Mouse (Mus musculus) stomach, postnatal 0 days (tissue): ENCODE data around the gene Oprd1. TPM values are rescaled to one million over a fixed set of nuclear protein-coding genes. Genes with fewer than 3 reads are reported as not detected.

Source experiments
- ATAC-seq: fragments of 200-750 bp; cut with Nextera tagmentation; 2 replicates; pipeline ENCODE4 v1.8.0; 2017; ENCODE audit not compliant: low FRiP score, low TSS enrichment
- DNase-seq: peaks from one replicate; pipeline ENCODE4 v3.0.0-alpha.2; 2016; ENCODE audit warnings: low spot score
- H3K27ac ChIP-seq: fragments of 300-500 bp; sonication (generic); replicated peaks from 2 replicates; pipeline ENCODE4 v1.5.1; 2014; ENCODE audit warnings: mild to moderate bottlenecking, control low read depth
- H3K27me3 ChIP-seq: fragments of 300-500 bp; sonication (generic); 2 replicates; pipeline ENCODE4 v1.6.1; 2014; ENCODE audit warnings: low read length; ENCODE audit not compliant: control insufficient read depth, insufficient read depth
- H3K36me3 ChIP-seq: fragments of 300-500 bp; sonication (generic); 2 replicates; pipeline ENCODE4 v1.6.1; 2014; ENCODE audit warnings: low read length, mixed read lengths; ENCODE audit not compliant: control insufficient read depth, insufficient read depth
- H3K4me1 ChIP-seq: fragments of 300-500 bp; sonication (generic); replicated peaks from 2 replicates; pipeline ENCODE4 v1.6.1; 2014; ENCODE audit warnings: antibody characterized with exemption; ENCODE audit not compliant: control insufficient read depth, insufficient read depth
- H3K4me2 ChIP-seq: fragments of 300-500 bp; sonication (generic); replicated peaks from 2 replicates; pipeline ENCODE4 v1.6.1; 2014; ENCODE audit warnings: low read depth, mild to moderate bottlenecking, control low read depth, moderate library complexity
- H3K4me3 ChIP-seq: fragments of 300-500 bp; sonication (generic); 2 replicates; pipeline ENCODE4 v1.5.1; 2014; ENCODE audit warnings: low read depth, low read length, control low read depth
- H3K9ac ChIP-seq: fragments of 300-500 bp; sonication (generic); 2 replicates; pipeline ENCODE4 v1.6.1; 2014; ENCODE audit warnings: mild to moderate bottlenecking, low read length, control low read depth, mixed read lengths
- H3K9me3 ChIP-seq: fragments of 300-500 bp; sonication (generic); 2 replicates; pipeline ENCODE4 v1.6.1; 2016; ENCODE audit warnings: low read length; ENCODE audit not compliant: control insufficient read depth
- CTCF ChIP-seq: IDR thresholded peaks from 2 replicates; pipeline ENCODE4 v1.5.1; 2016; ENCODE audit warnings: antibody characterized with exemption, low read depth, mild to moderate bottlenecking, moderate library complexity
- EP300 ChIP-seq: optimal IDR thresholded peaks from 2 replicates; pipeline ENCODE3; 2016; ENCODE audit warnings: antibody characterized with exemption
- WGBS: fragments of 180-500 bp; shearing (Covaris S2); extraction: QIAGEN DNeasy Blood & Tissue Kit; methylation state at CpG from one replicate; pipeline ENCODE4 v1.1.7; 2014; 5-methylcytosine and 5-hydroxymethylcytosine counted together
- polyA plus RNA-seq: library from polyadenylated mRNA; unstranded; fragments of >200 nt; fragmentation: Nextera tagmentation; extraction: Ambion mirVana; gene quantifications from 2 replicates; pipeline ENCODE4 v1.2.1, GENCODE M21; 2015

Oprd1 gene
- polyA plus RNA-seq, 1 experiment from 2014 or later, result 0.04 TPM

- TF ChIP-seq EP300 (no peak), CTCF (no peak)
- H3K4me3 ChIP-seq, result no peak overlapping the region
- H3K27me3 ChIP-seq, result no peaks in the 10 kb centered on the region
- DNase-seq, result no peak
- no peaks in the 10 kb centered on the region for H3K36me3 ChIP-seq
- H3K4me1 ChIP-seq, result no peaks in the 10 kb centered on the region
- no peak for ATAC-seq
- 56% methylated on average over 7 of the region's 7 CpGs for WGBS
- no peak overlapping the region for H3K4me2 ChIP-seq
- H3K9ac ChIP-seq, result no peak overlapping the region
- no peaks in the 10 kb centered on the region for H3K9me3 ChIP-seq
- no peak overlapping the region for H3K27ac ChIP-seq
Observed at GRCm38 (mm10) chr4:132132297-132132696, 12.0 kb downstream of the Oprd1 start.

GRCm38 (mm10) chr4:132131790-132132189 is 12.5 kb downstream of the Oprd1 start:
- Histone ChIP-seq H3K9ac (no peak overlapping the region), H3K27ac (no peak overlapping the region), H3K4me1 (no peaks in the 10 kb centered on the region), H3K27me3 (no peaks in the 10 kb centered on the region), H3K9me3 (no peaks in the 10 kb centered on the region), H3K4me3 (no peak overlapping the region), H3K4me2 (no peak overlapping the region), H3K36me3 (no peaks in the 10 kb centered on the region)
- no peak for DNase-seq
- no peak for ATAC-seq
- WGBS, result 87% methylated on average over 7 of the region's 7 CpGs
- TF ChIP-seq CTCF (no peak), EP300 (no peak)

DNA sequence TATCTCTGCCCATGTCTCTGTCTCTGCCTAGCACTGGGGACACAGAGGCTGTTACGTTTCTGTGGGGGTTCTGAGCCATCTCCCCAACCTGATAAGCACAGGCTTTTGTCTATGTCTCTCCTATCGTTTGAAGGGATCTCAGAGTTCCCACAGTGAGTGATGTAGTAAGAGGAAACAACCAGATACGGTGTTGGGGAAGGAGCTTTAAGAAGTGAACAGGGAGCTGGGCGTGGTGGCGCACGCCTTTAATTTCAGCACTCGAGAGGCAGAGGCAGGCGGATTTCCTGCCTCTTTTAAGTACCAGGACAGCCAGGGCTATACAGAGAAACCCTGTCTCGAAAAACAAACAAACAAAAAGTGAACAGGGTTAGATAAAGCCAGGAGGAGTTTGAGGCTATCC is 13.2 kb downstream of the Oprd1 start:
- Histone ChIP-seq H3K4me1 (no peaks in the 10 kb centered on the region), H3K4me2 (no peak overlapping the region), H3K4me3 (no peak overlapping the region), H3K36me3 (no peaks in the 10 kb centered on the region), H3K9ac (no peak overlapping the region), H3K27ac (no peak overlapping the region), H3K9me3 (no peaks in the 10 kb centered on the region), H3K27me3 (no peaks in the 10 kb centered on the region)
- ATAC-seq (no peak), DNase-seq (no peak)
- no peak for TF ChIP-seq EP300
- TF ChIP-seq CTCF, result no peak
- WGBS, result 87% methylated on average over 9 of the region's 9 CpGs

DNA sequence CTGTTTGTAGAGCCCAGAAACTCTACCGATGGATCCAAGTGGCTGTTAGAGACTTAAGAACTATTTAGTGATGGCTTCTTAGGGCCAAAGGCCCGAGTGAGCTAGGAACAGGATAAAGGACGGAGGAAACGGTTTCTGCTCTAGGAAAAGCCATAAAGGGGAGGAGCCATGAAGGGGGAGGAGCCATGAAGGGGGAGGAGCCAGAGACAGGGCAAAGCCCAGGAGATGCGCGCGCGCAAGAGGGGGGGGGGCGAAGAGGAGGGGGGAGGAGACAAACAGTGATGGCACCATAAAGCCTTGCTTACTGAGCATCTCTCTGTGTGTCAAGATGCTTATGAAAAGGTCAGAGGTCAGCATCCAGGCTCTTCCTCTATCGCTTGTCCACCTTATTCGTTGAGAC is 13.6 kb downstream of the Oprd1 start:
- Histone ChIP-seq H3K4me2 (no peak overlapping the region), H3K36me3 (no peaks in the 10 kb centered on the region), H3K9ac (no peak overlapping the region), H3K27ac (no peak overlapping the region), H3K4me1 (no peaks in the 10 kb centered on the region), H3K9me3 (no peaks in the 10 kb centered on the region), H3K4me3 (no peak overlapping the region), H3K27me3 (no peaks in the 10 kb centered on the region)
- 74% methylated on average over 10 of the region's 11 CpGs for WGBS
- DNase-seq, result no peak
- ATAC-seq, result no peak
- TF ChIP-seq EP300 (no peak), CTCF (no peak)

DNA sequence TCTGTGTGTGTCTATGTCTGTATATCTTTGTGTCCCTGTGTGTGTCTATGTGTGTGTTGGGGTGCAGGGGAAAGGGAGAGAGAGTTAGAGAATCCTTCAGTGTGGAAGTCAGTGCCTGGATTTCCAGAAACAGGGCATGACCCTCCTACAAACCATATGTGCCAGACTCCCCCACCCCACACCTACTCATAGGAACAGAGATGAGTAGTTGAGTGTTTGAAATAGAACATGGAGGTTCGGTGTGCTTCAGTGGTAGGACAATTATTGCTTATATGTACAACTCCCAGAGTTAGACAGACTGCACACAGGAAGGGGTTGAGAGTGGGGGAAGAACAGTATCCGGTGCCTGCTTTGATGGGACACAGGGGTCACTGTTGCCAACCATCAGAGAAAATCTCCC is 14.2 kb downstream of the Oprd1 start:
- H3K27ac ChIP-seq, result no peak overlapping the region
- 95% methylated on average over 2 of the region's 2 CpGs for WGBS
- DNase-seq (no peak), ATAC-seq (no peak)
- no peaks in the 10 kb centered on the region for H3K27me3 ChIP-seq
- H3K4me1 ChIP-seq, result no peaks in the 10 kb centered on the region
- no peak overlapping the region for H3K4me3 ChIP-seq
- no peaks in the 10 kb centered on the region for H3K36me3 ChIP-seq
- no peak overlapping the region for H3K4me2 ChIP-seq
- no peak overlapping the region for H3K9ac ChIP-seq
- TF ChIP-seq EP300 (no peak), CTCF (no peak)
- H3K9me3 ChIP-seq, result no peaks in the 10 kb centered on the region

DNA sequence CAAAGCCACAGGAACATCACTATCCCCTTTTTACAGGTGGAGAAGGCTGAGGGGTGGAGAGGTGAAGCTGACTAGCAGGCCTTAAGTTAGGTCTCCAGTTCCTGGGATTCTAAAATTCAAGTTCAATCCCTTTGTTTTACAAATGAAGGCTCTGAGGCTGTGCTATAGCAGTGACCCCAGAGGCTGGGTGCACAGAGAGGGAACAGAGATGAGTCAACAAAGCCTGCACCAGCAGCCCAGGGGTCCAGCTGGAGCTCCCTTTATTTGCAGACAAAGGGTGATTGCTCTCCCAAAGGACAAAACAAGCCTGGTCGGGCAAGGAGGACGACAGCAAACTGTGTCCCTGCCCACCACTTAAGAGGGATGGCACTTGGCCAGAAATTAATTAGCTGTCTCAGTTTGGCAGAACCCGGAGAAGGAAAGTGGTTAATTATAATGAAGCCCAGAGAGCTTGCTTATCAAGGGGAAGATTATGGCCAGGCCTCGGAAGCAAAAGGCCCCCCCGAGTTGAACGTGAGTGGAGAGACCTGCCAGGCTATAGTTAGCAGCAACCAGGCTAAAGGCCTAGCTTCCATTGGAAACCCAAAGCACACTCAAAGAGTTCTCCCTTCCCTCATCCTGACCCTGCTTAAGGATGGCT is 15.2 kb downstream of the Oprd1 start:
- H3K4me2 ChIP-seq, result no peak overlapping the region
- no peak overlapping the region for H3K4me3 ChIP-seq
- no peak overlapping the region for H3K27ac ChIP-seq
- ATAC-seq (no peak), DNase-seq (no peak)
- H3K9me3 ChIP-seq, result no peaks in the 10 kb centered on the region
- H3K9ac ChIP-seq, result no peak overlapping the region
- H3K27me3 ChIP-seq, result no peaks in the 10 kb centered on the region
- H3K4me1 ChIP-seq, result no peaks in the 10 kb centered on the region
- TF ChIP-seq EP300, result no peak
- TF ChIP-seq CTCF, result no peak
- 28% methylated on average over 6 of the region's 6 CpGs for WGBS
- no peaks in the 10 kb centered on the region for H3K36me3 ChIP-seq
